20 mouse cellular contexts compared by ENCODE assay signal in genomic region chr12:76790446-76791084, GRCm38 (mm10). TPM values are rescaled to one million over a fixed set of nuclear protein-coding genes. Genes with fewer than 3 reads are reported as not detected.
DNase-seq lines count a peak whose midpoint lies in the region; ATAC-seq and TF ChIP-seq lines count a peak whose summit lies in the region.
"Had no signal": no experiment of that assay in that cellular context is flagged by ENCODE, and none has a peak within 500 bp of the region (broad histone marks: within the 10 kb centered on the region; RNA-seq: fewer than 3 reads in every experiment).

No protein-coding gene starts in this region.

- H3K4me3 ChIP-seq in forebrain, embryonic 14.5 days (ENCODE audit: low read depth, low read length) = no peak overlapping the region
- no peak overlapping the region for H3K4me3 ChIP-seq in forebrain, embryonic 12.5 days (replicated peaks)
- no peak overlapping the region for H3K4me3 ChIP-seq in heart, embryonic 15.5 days
- H3K4me3 ChIP-seq in lung, embryonic 14.5 days (ENCODE audit: low read depth, low read length) = no peak overlapping the region
- H3K4me3 ChIP-seq in stomach, postnatal 0 days (ENCODE audit: low read depth, low read length) = no peak overlapping the region
- H3K4me3 ChIP-seq: forebrain, embryonic 13.5 days; gastrocnemius, adult 2 months; kidney, embryonic 15.5 days; midbrain, embryonic 12.5 days; neural tube, embryonic 13.5 days had no signal

- no peaks in the 10 kb centered on the region for H3K4me1 ChIP-seq in forebrain, embryonic 14.5 days (ENCODE audit: control insufficient read depth, insufficient read depth, low read length)
- no peaks in the 10 kb centered on the region for H3K4me1 ChIP-seq in forebrain, embryonic 12.5 days
- H3K4me1 ChIP-seq in heart, embryonic 15.5 days (replicated peaks) = peaks cover 21% of the 10 kb centered on the region
- H3K4me1 ChIP-seq in lung, embryonic 14.5 days (ENCODE audit: insufficient read depth) = peaks cover 11% of the 10 kb centered on the region
- no peaks in the 10 kb centered on the region for H3K4me1 ChIP-seq in stomach, postnatal 0 days (replicated peaks; ENCODE audit: control insufficient read depth, insufficient read depth)
- H3K4me1 ChIP-seq: forebrain, embryonic 13.5 days; kidney, embryonic 15.5 days; midbrain, embryonic 12.5 days; neural tube, embryonic 13.5 days had no signal

- no peak for ATAC-seq in forebrain, embryonic 14.5 days
- no peak for ATAC-seq in forebrain, embryonic 12.5 days (ENCODE audit: low FRiP score)
- peak; percentile 75; the same call in 1 of the 2 replicates for ATAC-seq in heart, embryonic 15.5 days (replicated peaks; ENCODE audit: insufficient number of reproducible peaks, insufficient read depth, low FRiP score, low read depth)
- ATAC-seq in lung, embryonic 14.5 days (ENCODE audit: insufficient read depth) = peak; percentile 79; the same call in 1 of the 2 replicates
- no peak for ATAC-seq in stomach, postnatal 0 days (ENCODE audit: low FRiP score, low TSS enrichment)
- ATAC-seq: forebrain, embryonic 13.5 days had no signal

- H3K27me3 ChIP-seq in forebrain, embryonic 14.5 days (replicated peaks; ENCODE audit: control insufficient read depth, insufficient read depth, low read length) = no peaks in the 10 kb centered on the region
- H3K27me3 ChIP-seq in forebrain, embryonic 12.5 days = no peaks in the 10 kb centered on the region
- H3K27me3 ChIP-seq in heart, embryonic 15.5 days = no peaks in the 10 kb centered on the region
- H3K27me3 ChIP-seq in lung, embryonic 14.5 days (ENCODE audit: insufficient read depth, low read length) = no peaks in the 10 kb centered on the region
- H3K27me3 ChIP-seq in stomach, postnatal 0 days (ENCODE audit: control insufficient read depth, insufficient read depth, low read length) = no peaks in the 10 kb centered on the region
- H3K27me3 ChIP-seq: forebrain, embryonic 13.5 days; kidney, embryonic 15.5 days; midbrain, embryonic 12.5 days; neural tube, embryonic 13.5 days had no signal

- DNase-seq in forebrain, embryonic 14.5 days (ENCODE audit: low spot score) = peak; percentile 5
- DNase-seq in heart, adult 9 months (ENCODE audit: low spot score in 2 of 2) = no peak
- DNase-seq in lung, embryonic 14.5 days = peak; percentile 72
- no peak for DNase-seq in lung, postnatal 4 days
- no peak for DNase-seq in stomach, postnatal 0 days (ENCODE audit: low spot score)
- DNase-seq in urinary bladder, postnatal 14 days (ENCODE audit: low spot score) = no peak
- DNase-seq: adrenal gland, adult 8-10 months; cerebellum, adult 11-12 months; cerebellum, postnatal 36 days; gastrocnemius, adult 2 months; liver; lung, postnatal 10 days; thymus, postnatal 14 days had no signal

- no peaks in the 10 kb centered on the region for H3K36me3 ChIP-seq in forebrain, embryonic 14.5 days (ENCODE audit: control insufficient read depth, insufficient read depth, low read length)
- no peaks in the 10 kb centered on the region for H3K36me3 ChIP-seq in forebrain, embryonic 12.5 days (replicated peaks)
- H3K36me3 ChIP-seq in heart, embryonic 15.5 days = no peaks in the 10 kb centered on the region
- H3K36me3 ChIP-seq in lung, embryonic 14.5 days (ENCODE audit: insufficient read depth) = no peaks in the 10 kb centered on the region
- no peaks in the 10 kb centered on the region for H3K36me3 ChIP-seq in stomach, postnatal 0 days (ENCODE audit: control insufficient read depth, insufficient read depth, low read length)
- H3K36me3 ChIP-seq: kidney, embryonic 15.5 days; midbrain, embryonic 12.5 days; neural tube, embryonic 13.5 days had no signal

- H3K27ac ChIP-seq in forebrain, embryonic 14.5 days (ENCODE audit: low read depth, low read length) = no peak overlapping the region
- H3K27ac ChIP-seq in forebrain, embryonic 12.5 days = no peak overlapping the region
- peak overlapping the region; percentile 88 for H3K27ac ChIP-seq in heart, embryonic 15.5 days
- peak overlapping the region; percentile 37; the same call in 1 of the 2 replicates for H3K27ac ChIP-seq in lung, embryonic 14.5 days (ENCODE audit: low read depth)
- H3K27ac ChIP-seq in stomach, postnatal 0 days (replicated peaks) = peak overlapping the region; percentile 24; the same call in 1 of the 2 replicates
- H3K27ac ChIP-seq: forebrain, embryonic 13.5 days; gastrocnemius, adult 2 months; kidney, embryonic 15.5 days; midbrain, embryonic 12.5 days; neural tube, embryonic 13.5 days had no signal

- H3K9ac ChIP-seq in forebrain, embryonic 14.5 days (ENCODE audit: low read length) = no peak overlapping the region
- no peak overlapping the region for H3K9ac ChIP-seq in forebrain, embryonic 12.5 days
- H3K9ac ChIP-seq in heart, embryonic 15.5 days = 0 out of 2 replicates have a peak overlapping the region, but pooled peaks have one; percentile 16
- H3K9ac ChIP-seq in lung, embryonic 14.5 days = no peak overlapping the region
- no peak overlapping the region for H3K9ac ChIP-seq in stomach, postnatal 0 days (ENCODE audit: low read length)
- H3K9ac ChIP-seq: forebrain, embryonic 13.5 days; kidney, embryonic 15.5 days; midbrain, embryonic 12.5 days; neural tube, embryonic 13.5 days had no signal

- TF ChIP-seq CTCF in lung, embryonic 14.5 days (IDR thresholded peaks at IDR 0.05; ENCODE audit: low read depth) = no peak
- TF ChIP-seq CTCF in stomach, postnatal 0 days (IDR thresholded peaks at IDR 0.05; ENCODE audit: low read depth) = no peak

- H3K9me3 ChIP-seq in forebrain, embryonic 14.5 days (replicated peaks; ENCODE audit: control insufficient read depth, low read length) = no peaks in the 10 kb centered on the region
- H3K9me3 ChIP-seq in forebrain, embryonic 12.5 days = no peaks in the 10 kb centered on the region
- no peaks in the 10 kb centered on the region for H3K9me3 ChIP-seq in heart, embryonic 15.5 days (replicated peaks)
- no peaks in the 10 kb centered on the region for H3K9me3 ChIP-seq in lung, embryonic 14.5 days (ENCODE audit: low read depth, low read length)
- no peaks in the 10 kb centered on the region for H3K9me3 ChIP-seq in stomach, postnatal 0 days (ENCODE audit: control insufficient read depth, low read length)
- H3K9me3 ChIP-seq: forebrain, embryonic 13.5 days; kidney, embryonic 15.5 days; midbrain, embryonic 12.5 days; neural tube, embryonic 13.5 days had no signal

- no peak for TF ChIP-seq EP300 in stomach, postnatal 0 days (optimal IDR thresholded peaks at IDR 0.05)

- H3K4me2 ChIP-seq in forebrain, embryonic 14.5 days (ENCODE audit: low read length) = no peak overlapping the region
- no peak overlapping the region for H3K4me2 ChIP-seq in forebrain, embryonic 12.5 days
- H3K4me2 ChIP-seq in heart, embryonic 15.5 days = peak overlapping the region; percentile 47
- peak overlapping the region; percentile 26; the same call in 1 of the 2 replicates for H3K4me2 ChIP-seq in lung, embryonic 14.5 days
- no peak overlapping the region for H3K4me2 ChIP-seq in stomach, postnatal 0 days (replicated peaks; ENCODE audit: low read depth)
- H3K4me2 ChIP-seq: forebrain, embryonic 13.5 days; kidney, embryonic 15.5 days; midbrain, embryonic 12.5 days; neural tube, embryonic 13.5 days had no signal

- 53% methylated on average over 8 of the region's 8 CpGs for WGBS in forebrain, embryonic 14.5 days
- 66% methylated on average over 8 of the region's 8 CpGs for WGBS in forebrain, embryonic 12.5 days
- 9% methylated on average over 8 of the region's 8 CpGs for WGBS in heart, embryonic 15.5 days
- 8% methylated on average over 8 of the region's 8 CpGs for WGBS in lung, embryonic 14.5 days
- WGBS in stomach, postnatal 0 days = 15% methylated on average over 8 of the region's 8 CpGs

RNA-seq across cellular contexts. Expression of gene Gpx2, which starts 4.8 kb away (rescaled TPM):
- polyA plus RNA-seq in forebrain, embryonic 14.5 days (2014; fragmentation: Nextera tagmentation; extraction: Ambion mirVana) = not detected in 2 replicates
- 0.33 and 1.2 TPM in 2 replicates for polyA plus RNA-seq in forebrain, embryonic 12.5 days (2016; fragmentation: Nextera tagmentation; extraction: Ambion mirVana)
- 0.69 and 1.7 TPM in 2 replicates for polyA plus RNA-seq in heart, embryonic 15.5 days (2015; fragmentation: Nextera tagmentation; extraction: Ambion mirVana)
- 25.8 and 30.8 TPM in 2 replicates for polyA plus RNA-seq in lung, embryonic 14.5 days (2014; fragmentation: Nextera tagmentation; extraction: Ambion mirVana)
- 217 and 236 TPM in 2 replicates for polyA plus RNA-seq in stomach, postnatal 0 days (2015; fragmentation: Nextera tagmentation; extraction: Ambion mirVana)
- polyA plus RNA-seq: kidney, embryonic 15.5 days; midbrain, embryonic 12.5 days; spleen, adult 2 months had no signal

RNA-seq across cellular contexts. Expression of gene Fntb, which starts 25.2 kb away (rescaled TPM):
- 38.2 and 39.0 TPM in 2 replicates for polyA plus RNA-seq in forebrain, embryonic 14.5 days (2014; fragmentation: Nextera tagmentation; extraction: Ambion mirVana)
- polyA plus RNA-seq in forebrain, embryonic 12.5 days (2016; fragmentation: Nextera tagmentation; extraction: Ambion mirVana) = 35.2 and 37.3 TPM in 2 replicates
- 20.8 and 27.0 TPM in 2 replicates for polyA plus RNA-seq in heart, embryonic 15.5 days (2015; fragmentation: Nextera tagmentation; extraction: Ambion mirVana)
- polyA plus RNA-seq in lung, embryonic 14.5 days (2014; fragmentation: Nextera tagmentation; extraction: Ambion mirVana) = 43.5 and 48.4 TPM in 2 replicates
- polyA plus RNA-seq in stomach, postnatal 0 days (2015; fragmentation: Nextera tagmentation; extraction: Ambion mirVana) = 22.4 and 23.8 TPM in 2 replicates

RNA-seq across cellular contexts. Expression of gene Churc1, which starts 25.2 kb away (rescaled TPM):
- polyA plus RNA-seq in forebrain, embryonic 14.5 days (2014; fragmentation: Nextera tagmentation; extraction: Ambion mirVana) = 96.0 and 114 TPM in 2 replicates
- polyA plus RNA-seq in forebrain, embryonic 12.5 days (2016; fragmentation: Nextera tagmentation; extraction: Ambion mirVana) = 70.1 and 79.0 TPM in 2 replicates
- polyA plus RNA-seq in heart, embryonic 15.5 days (2015; fragmentation: Nextera tagmentation; extraction: Ambion mirVana) = 173 and 183 TPM in 2 replicates
- polyA plus RNA-seq in lung, embryonic 14.5 days (2014; fragmentation: Nextera tagmentation; extraction: Ambion mirVana) = 119 and 137 TPM in 2 replicates
- 161 and 163 TPM in 2 replicates for polyA plus RNA-seq in stomach, postnatal 0 days (2015; fragmentation: Nextera tagmentation; extraction: Ambion mirVana)

RNA-seq across cellular contexts. Expression of gene Rab15, which starts 32.1 kb away (rescaled TPM):
- polyA plus RNA-seq in forebrain, embryonic 14.5 days (2014; fragmentation: Nextera tagmentation; extraction: Ambion mirVana) = 11.8 and 18.2 TPM in 2 replicates
- 11.8 and 13.8 TPM in 2 replicates for polyA plus RNA-seq in forebrain, embryonic 12.5 days (2016; fragmentation: Nextera tagmentation; extraction: Ambion mirVana)
- polyA plus RNA-seq in heart, embryonic 15.5 days (2015; fragmentation: Nextera tagmentation; extraction: Ambion mirVana) = 3.5 and 12.0 TPM in 2 replicates
- polyA plus RNA-seq in lung, embryonic 14.5 days (2014; fragmentation: Nextera tagmentation; extraction: Ambion mirVana) = 26.0 and 36.5 TPM in 2 replicates
- 24.0 and 27.2 TPM in 2 replicates for polyA plus RNA-seq in stomach, postnatal 0 days (2015; fragmentation: Nextera tagmentation; extraction: Ambion mirVana)

Comparison
In these comparisons a context has a peak if more than half of its experiments do, and no peak if none do; other contexts are left out.
1. DNase-seq: peak in forebrain, embryonic 14.5 days (single experiment) and lung, embryonic 14.5 days (single experiment); none in heart, adult 9 months (0 of 2), lung, postnatal 4 days (0 of 2), stomach, postnatal 0 days (single experiment) and urinary bladder, postnatal 14 days (single experiment).
2. ATAC-seq: peak in heart, embryonic 15.5 days (single experiment) and lung, embryonic 14.5 days (single experiment); none in forebrain, embryonic 14.5 days (single experiment), forebrain, embryonic 12.5 days (single experiment) and stomach, postnatal 0 days (single experiment).
3. H3K27ac ChIP-seq: peak in heart, embryonic 15.5 days (single experiment), lung, embryonic 14.5 days (single experiment) and stomach, postnatal 0 days (single experiment); none in forebrain, embryonic 14.5 days (single experiment) and forebrain, embryonic 12.5 days (single experiment).
4. H3K4me2 ChIP-seq: peak in heart, embryonic 15.5 days (single experiment) and lung, embryonic 14.5 days (single experiment); none in forebrain, embryonic 14.5 days (single experiment), forebrain, embryonic 12.5 days (single experiment) and stomach, postnatal 0 days (single experiment).